Mouse (Mus musculus) forebrain, postnatal 0 days (tissue): ENCODE data around the gene Cand2. TPM values are rescaled to one million over a fixed set of nuclear protein-coding genes. Genes with fewer than 3 reads are reported as not detected.
"Not testable (repeated sequence)": the region's sequence is repeated elsewhere in the genome, so short reads cannot be mapped to it uniquely, and the experiment has no call there.

Experiments
- ATAC-seq: fragments of 200-750 bp; cut with Nextera tagmentation; 2 replicates; pipeline ENCODE4 v1.8.0; 2017; ENCODE audit warnings: mild to moderate bottlenecking, moderate library complexity
- DNase-seq: peaks from one replicate; pipeline ENCODE4 v3.0.0-alpha.2; 2015
- H3K27ac ChIP-seq: fragments of 300-500 bp; sonication (generic); 2 replicates; pipeline ENCODE4 v1.5.1; 2014; ENCODE audit warnings: low read depth, mild to moderate bottlenecking, antibody characterized with exemption, low read length, moderate library complexity, mixed read lengths
- H3K27me3 ChIP-seq: fragments of 300-500 bp; sonication (generic); 2 replicates; pipeline ENCODE4 v1.6.1; 2014; ENCODE audit warnings: mild to moderate bottlenecking, low read length, mixed read lengths; ENCODE audit not compliant: insufficient read depth
- H3K36me3 ChIP-seq: fragments of 300-500 bp; sonication (generic); 2 replicates; pipeline ENCODE4 v1.6.1; 2014; ENCODE audit warnings: mild to moderate bottlenecking, moderate library complexity; ENCODE audit not compliant: insufficient read depth
- H3K4me1 ChIP-seq: fragments of 300-500 bp; sonication (generic); 2 replicates; pipeline ENCODE4 v1.6.1; 2014; ENCODE audit warnings: antibody characterized with exemption; ENCODE audit not compliant: insufficient read depth
- H3K4me2 ChIP-seq: fragments of 300-500 bp; sonication (generic); 2 replicates; pipeline ENCODE4 v1.6.1; 2014; ENCODE audit warnings: low read depth, mild to moderate bottlenecking, moderate library complexity
- H3K4me3 ChIP-seq: fragments of 300-500 bp; sonication (generic); 2 replicates; pipeline ENCODE4 v1.5.1; 2014; ENCODE audit warnings: low read depth, low read length, mixed read lengths
- H3K9ac ChIP-seq: fragments of 300-500 bp; sonication (generic); 2 replicates; pipeline ENCODE4 v1.6.1; 2014; ENCODE audit warnings: mild to moderate bottlenecking
- H3K9me3 ChIP-seq: fragments of 300-500 bp; sonication (generic); 2 replicates; pipeline ENCODE4 v1.6.1; 2016; ENCODE audit warnings: low read length
- CTCF ChIP-seq: sonication (generic); IDR thresholded peaks from 2 replicates; pipeline ENCODE4 v1.5.1; 2016; ENCODE audit warnings: antibody characterized with exemption, control low read depth, low read depth
- WGBS: fragments of 180-500 bp; shearing (Covaris S2); extraction: QIAGEN DNeasy Blood & Tissue Kit; methylation state at CpG from one replicate; pipeline ENCODE4 v1.1.7; 2014; 5-methylcytosine and 5-hydroxymethylcytosine counted together
- polyA plus RNA-seq: library from polyadenylated mRNA; unstranded; fragments of >200 nt; fragmentation: Nextera tagmentation; extraction: Ambion mirVana; gene quantifications from 2 replicates; pipeline ENCODE4 v1.2.1, GENCODE M21; 2015
- total RNA-seq: library from RNA; depleted of rRNA; stranded (reverse); fragments of >200 nt; gene quantifications from 2 replicates; pipeline ENCODE4 v1.2.3, GENCODE M21; 2014

The Cand2 gene
- total and polyA plus RNA-seq, 2 experiments from 2014 or later: 4.2 to 6.6 TPM

- TF ChIP-seq CTCF: peak; percentile 59
- ATAC-seq: peak; percentile 84
- DNase-seq: peak; percentile 63
- not testable (repeated sequence) for H3K4me1 ChIP-seq, H3K36me3 ChIP-seq, H3K27ac ChIP-seq, H3K27me3 ChIP-seq, H3K9me3 ChIP-seq, H3K9ac ChIP-seq, H3K4me3 ChIP-seq
- peak overlapping the region; percentile 36 for H3K4me2 ChIP-seq
- WGBS: 1% methylated on average over 5 of the region's 11 CpGs
These were observed 49.6 kb downstream of the Cand2 start for GRCm38 (mm10) chr6:115823850-115824464.

- Histone ChIP-seq H3K9me3 (no peaks in the 10 kb centered on the region), H3K4me2 (no peak overlapping the region), H3K27me3 (no peaks in the 10 kb centered on the region), H3K27ac (no peak overlapping the region), H3K4me1 (no peaks in the 10 kb centered on the region), H3K4me3 (no peak overlapping the region), H3K36me3 (no peaks in the 10 kb centered on the region), H3K9ac (no peak overlapping the region)
- TF ChIP-seq CTCF: no peak
- DNase-seq (no peak), ATAC-seq (no peak)
- WGBS: 90% methylated on average over 6 of the region's 6 CpGs
These were observed 56.7 kb downstream of the Cand2 start for GRCm38 (mm10) chr6:115830779-115831601.

- H3K9me3 ChIP-seq: no peaks in the 10 kb centered on the region
- no peak overlapping the region for H3K27ac ChIP-seq
- no peak overlapping the region for H3K9ac ChIP-seq
- no peak overlapping the region for H3K4me2 ChIP-seq
- no peaks in the 10 kb centered on the region for H3K36me3 ChIP-seq
- DNase-seq (no peak), ATAC-seq (no peak)
- WGBS: 93% methylated on average over 2 of the region's 2 CpGs
- H3K27me3 ChIP-seq: no peaks in the 10 kb centered on the region
- no peak for TF ChIP-seq CTCF
- H3K4me3 ChIP-seq: no peak overlapping the region
- no peaks in the 10 kb centered on the region for H3K4me1 ChIP-seq
These were observed 58.0 kb downstream of the Cand2 start for GRCm38 (mm10) chr6:115832152-115832850.

- ATAC-seq: no peak
- no peaks in the 10 kb centered on the region for H3K27me3 ChIP-seq
These were observed 59.5 kb downstream of the Cand2 start for GRCm38 (mm10) chr6:115833861-115834260.

GRCm38 (mm10) chr6:115838161-115838597 lies 63.8 kb downstream of the Cand2 start, which contains the start of gene Efcab12:
Gene Efcab12, minus strand, starts transcription at chr6:115838412.
- DNase-seq (peak; percentile 85), ATAC-seq (peak; percentile 100)
- Histone ChIP-seq H3K4me3 (peak within 1 kb of the TSS; percentile 39), H3K9ac (peak within 1 kb of the TSS; percentile 37), H3K9me3 (no peaks in the 10 kb centered on the region), H3K27me3 (no peaks in the 10 kb centered on the region), H3K27ac (peak within 1 kb of the TSS; percentile 29; the same call in 1 of the 2 replicates), H3K4me2 (peak within 1 kb of the TSS; percentile 61), H3K36me3 (peaks cover 5% of the 10 kb centered on the region; the same call in 1 of the 2 replicates), H3K4me1 (peaks cover 6% of the 10 kb centered on the region; the same call in 1 of the 2 replicates)
- peak; percentile 35 for TF ChIP-seq CTCF
- 1% methylated on average over 19 of the region's 19 CpGs for WGBS

More at GRCm38 (mm10) chr6:115833861-115834260, 59.5 kb downstream of the Cand2 start:
- Histone ChIP-seq H3K36me3 (no peaks in the 10 kb centered on the region), H3K9ac (no peak overlapping the region), H3K4me2 (no peak overlapping the region), H3K27ac (no peak overlapping the region), H3K4me3 (no peak overlapping the region), H3K4me1 (peaks cover 6% of the 10 kb centered on the region; the same call in 1 of the 2 replicates), H3K9me3 (no peaks in the 10 kb centered on the region)
- no peak for TF ChIP-seq CTCF
- no peak for DNase-seq

GRCm38 (mm10) chr6:115838745-115839144 lies 64.4 kb downstream of the Cand2 start:
- DNase-seq: no peak
- H3K9ac ChIP-seq: no peak overlapping the region
- H3K36me3 ChIP-seq: peaks cover 6% of the 10 kb centered on the region; the same call in 1 of the 2 replicates
- H3K4me1 ChIP-seq: peaks cover 6% of the 10 kb centered on the region; the same call in 1 of the 2 replicates
- H3K27me3 ChIP-seq: no peaks in the 10 kb centered on the region
- peak overlapping the region; percentile 61 for H3K4me2 ChIP-seq
- no peak for ATAC-seq
- TF ChIP-seq CTCF: no peak
- H3K4me3 ChIP-seq: peak overlapping the region; percentile 39
- no peaks in the 10 kb centered on the region for H3K9me3 ChIP-seq
- 71% methylated on average over 5 of the region's 5 CpGs for WGBS
- no peak overlapping the region for H3K27ac ChIP-seq
